Mouse (Mus musculus) CD4-positive, CD25-positive, alpha-beta regulatory T cell (primary cell): ENCODE results near the gene Trpc3. TPM values are rescaled to one million over a fixed set of nuclear protein-coding genes. Genes with fewer than 3 reads are reported as not detected.

ENCODE experiments used
- polyA plus RNA-seq: library from polyadenylated mRNA; unstranded; fragments of 100-300 nt; shearing (Covaris generic); gene quantifications from one replicate; pipeline ENCODE4 v1.2.1, GENCODE M21; 2017

The Trpc3 gene
- polyA plus RNA-seq: not detected

DNA sequence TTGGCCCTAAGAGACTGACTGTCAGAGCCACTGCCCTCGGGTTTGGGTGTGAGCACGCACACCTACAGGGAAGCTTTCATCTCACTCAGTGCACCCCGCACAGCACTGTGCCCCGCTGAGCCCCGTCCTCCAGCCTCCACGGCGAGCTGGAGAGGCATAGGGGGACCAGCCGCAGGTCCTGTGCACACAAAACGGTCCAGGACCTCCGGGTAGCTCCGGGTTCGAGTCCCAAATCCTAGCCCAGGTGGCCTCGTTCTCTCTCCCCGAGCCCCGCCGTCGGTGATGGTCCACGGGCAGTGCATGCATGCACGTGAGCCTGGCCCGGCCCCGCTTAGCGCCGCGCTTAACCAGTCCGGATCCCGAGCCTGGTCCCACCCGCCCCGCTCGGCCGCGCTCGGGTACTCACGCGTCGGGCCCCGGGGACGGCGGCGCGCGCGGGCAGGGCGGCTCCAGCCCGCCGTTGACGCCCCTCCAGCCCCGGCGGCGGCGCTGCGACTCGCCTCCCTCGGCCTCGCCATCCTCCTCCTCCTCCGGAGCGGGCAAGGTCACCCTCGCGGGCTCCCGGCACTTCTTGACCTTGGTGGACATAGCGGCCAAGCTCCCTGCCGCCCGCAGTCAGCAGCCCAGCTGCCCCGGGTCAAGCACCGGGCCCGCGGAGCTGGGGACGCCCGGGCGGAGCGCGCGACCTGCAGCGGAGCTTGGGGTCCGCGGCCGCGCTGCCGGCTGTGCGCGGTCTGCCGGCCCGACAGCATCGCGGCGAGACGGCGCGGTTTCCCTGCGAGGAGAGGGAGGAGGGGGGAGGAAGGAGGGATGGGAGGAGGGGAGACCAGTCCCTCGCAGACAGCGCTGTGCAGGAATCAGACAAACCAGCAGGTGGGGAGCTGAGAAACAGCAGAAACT lies at the start of gene Trpc3:
Gene Trpc3, minus strand, starts transcription at position 776 of the 900 bp plus-strand sequence.

DNA sequence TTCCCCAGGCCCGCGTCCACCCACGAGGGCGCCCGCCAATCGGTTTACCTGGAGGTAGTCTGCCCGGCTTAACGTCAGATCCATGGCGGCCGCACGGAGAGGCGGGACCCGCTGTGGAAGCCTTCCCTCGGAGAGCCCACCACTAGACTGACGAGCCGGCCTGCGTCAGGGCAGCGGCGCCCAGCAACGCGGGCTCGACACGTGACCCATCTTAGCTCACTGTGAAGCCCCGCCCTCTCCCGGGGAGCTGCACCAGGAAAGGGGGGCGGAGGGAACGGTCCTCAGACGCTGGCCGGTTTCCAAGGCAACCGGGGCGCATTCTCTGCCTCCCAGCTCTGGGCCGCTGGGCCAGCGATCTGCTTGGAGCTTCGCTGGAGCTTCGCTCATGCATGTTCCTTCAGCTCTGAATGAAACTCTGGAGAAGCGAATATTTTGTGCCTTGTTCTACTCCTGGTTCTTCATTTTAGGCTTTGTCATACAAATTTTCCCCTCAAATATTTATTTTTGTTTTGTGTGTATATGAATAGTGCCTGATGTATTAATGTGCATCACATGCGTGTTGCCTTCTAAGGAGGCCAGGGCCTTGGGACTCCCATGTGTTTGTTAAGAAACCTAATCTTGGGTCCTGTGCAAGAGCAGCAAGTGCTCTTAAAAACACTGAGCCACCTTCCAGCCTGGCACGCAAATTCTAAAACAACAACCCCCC lies 76.6 kb downstream of the Trpc3 start, which contains the start of gene Bbs7:
Gene Bbs7, minus strand, starts transcription at position 276 of the 706 bp plus-strand sequence.

DNA sequence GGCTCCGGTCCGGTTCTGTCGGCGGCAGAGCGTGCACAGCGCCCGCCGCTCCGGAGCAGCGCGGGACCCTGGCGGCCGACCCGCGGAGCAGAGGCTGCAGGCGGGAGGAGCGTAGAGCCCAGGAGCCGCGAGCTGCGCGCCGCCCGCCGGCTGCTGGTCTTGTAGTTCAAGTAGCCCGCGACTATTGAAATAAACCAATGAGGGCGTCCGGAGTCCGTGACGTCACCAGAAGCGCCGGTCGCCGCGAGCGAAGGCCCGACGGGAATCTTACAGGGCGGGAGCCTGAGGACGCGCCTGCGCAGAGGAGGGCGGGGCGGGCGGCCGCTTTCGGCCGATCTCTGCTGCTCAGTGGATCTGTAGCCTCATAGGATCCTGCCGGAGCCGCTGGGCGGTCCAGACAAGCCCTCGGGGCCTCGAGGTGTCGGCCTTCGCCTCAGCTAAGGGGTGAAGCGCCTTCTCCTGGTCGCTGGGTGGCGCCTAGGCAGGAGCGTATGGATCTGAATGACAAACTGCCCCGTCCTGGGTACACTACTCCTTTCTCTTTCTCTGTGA lies 118.1 kb downstream of the Trpc3 start, which contains the start of gene Ccna2:
Gene Ccna2, minus strand, starts transcription at position 324 of the 552 bp plus-strand sequence.

Other genes with a start within 250 kb of the Trpc3 start
- gene Anxa5, start 214.3 kb downstream of the Trpc3 start, polyA plus RNA-seq: 154 TPM
- 1.8 TPM for gene 1810062G17Rik, start 214.2 kb downstream of the Trpc3 start, polyA plus RNA-seq
- gene Gm11549, start 168.4 kb downstream of the Trpc3 start, polyA plus RNA-seq: not detected
- gene Exosc9, start 137.6 kb downstream of the Trpc3 start, polyA plus RNA-seq: 56.3 TPM
- gene Ccna2, start 118.0 kb downstream of the Trpc3 start, polyA plus RNA-seq: 5.0 TPM
- gene Bbs7, start 76.7 kb downstream of the Trpc3 start, polyA plus RNA-seq: 0.41 TPM
- gene 4932438A13Rik, start 172.9 kb upstream of the Trpc3 start, polyA plus RNA-seq: 234 TPM